20 mouse cellular contexts compared by ENCODE assay signal in genomic region chr11:67537353-67537752, GRCm38 (mm10).
A peak's percentile ranks its signal among the peaks of the same experiment; 100 is the strongest.
DNase-seq lines count a peak whose midpoint lies in the region; ATAC-seq and TF ChIP-seq lines count a peak whose summit lies in the region.
"Had no signal": no experiment of that assay in that cellular context is flagged by ENCODE, and none has a peak within 500 bp of the region (broad histone marks: within the 10 kb centered on the region; RNA-seq: fewer than 3 reads in every experiment).

No protein-coding gene starts in this region.

- no peak for TF ChIP-seq EP300 in liver, postnatal 0 days (IDR thresholded peaks at IDR 0.05; ENCODE audit: low read depth)

- no peak for ATAC-seq in liver, postnatal 0 days
- no peak for ATAC-seq in liver, embryonic 11.5 days (replicated peaks; ENCODE audit: low FRiP score)
- ATAC-seq in forebrain, embryonic 14.5 days: no peak
- ATAC-seq: hindbrain, embryonic 16.5 days had no signal

- 53% methylated on average over 4 of the region's 4 CpGs for WGBS in liver, postnatal 0 days (ENCODE audit: insufficient replicate concordance)
- WGBS in liver, embryonic 11.5 days: 62% methylated on average over 4 of the region's 4 CpGs
- WGBS in macrophage (ENCODE audit: missing documents): 38% methylated on average over 4 of the region's 4 CpGs
- WGBS in forebrain, embryonic 14.5 days: 91% methylated on average over 4 of the region's 4 CpGs

- no peak overlapping the region for H3K4me2 ChIP-seq in liver, postnatal 0 days (ENCODE audit: low read depth, low read length)
- H3K4me2 ChIP-seq in liver, embryonic 11.5 days: no peak overlapping the region
- H3K4me2 ChIP-seq in forebrain, embryonic 14.5 days (ENCODE audit: low read length): no peak overlapping the region
- H3K4me2 ChIP-seq: limb, embryonic 15.5 days; lung, embryonic 14.5 days; midbrain, embryonic 12.5 days; neural tube, embryonic 12.5 days had no signal

- no peaks in the 10 kb centered on the region for H3K79me2 ChIP-seq in macrophage (ENCODE audit: inconsistent target)

- H3K4me1 ChIP-seq in liver, postnatal 0 days (ENCODE audit: insufficient read depth): peaks cover 4% of the 10 kb centered on the region; the same call in 1 of the 2 replicates
- H3K4me1 ChIP-seq in liver, embryonic 11.5 days (replicated peaks; ENCODE audit: control insufficient read depth, insufficient read depth, low read length): no peaks in the 10 kb centered on the region
- H3K4me1 ChIP-seq in forebrain, embryonic 14.5 days (ENCODE audit: control insufficient read depth, insufficient read depth, low read length): no peaks in the 10 kb centered on the region
- H3K4me1 ChIP-seq: midbrain, embryonic 12.5 days; neural tube, embryonic 12.5 days had no signal

- no peak overlapping the region for H3K27ac ChIP-seq in liver, postnatal 0 days (ENCODE audit: low read depth)
- H3K27ac ChIP-seq in liver, embryonic 11.5 days (ENCODE audit: low read depth, low read length): no peak overlapping the region
- peak overlapping the region; percentile 44 for H3K27ac ChIP-seq in macrophage
- H3K27ac ChIP-seq in forebrain, embryonic 14.5 days (ENCODE audit: low read depth, low read length): no peak overlapping the region
- H3K27ac ChIP-seq: midbrain, embryonic 12.5 days; neural tube, embryonic 12.5 days had no signal

- H3K4me3 ChIP-seq in liver, postnatal 0 days (ENCODE audit: low read depth, low read length): no peak overlapping the region
- no peak overlapping the region for H3K4me3 ChIP-seq in liver, embryonic 11.5 days (ENCODE audit: low read depth, low read length)
- H3K4me3 ChIP-seq in macrophage (ENCODE audit: inconsistent target): no peak overlapping the region
- no peak overlapping the region for H3K4me3 ChIP-seq in forebrain, embryonic 14.5 days (ENCODE audit: low read depth, low read length)
- H3K4me3 ChIP-seq: limb, embryonic 15.5 days; midbrain, embryonic 12.5 days; neural tube, embryonic 12.5 days had no signal

- DNase-seq in liver, postnatal 0 days: no peak
- no peak for DNase-seq in liver, embryonic 11.5 days (ENCODE audit: low spot score)
- peak; percentile 81 for DNase-seq in MEL-GATA-1-ER (ENCODE audit: extremely low read depth, low read depth)
- DNase-seq in embryo, embryonic 9.5 days (ENCODE audit: extremely low spot score): no peak
- no peak for DNase-seq in forebrain, embryonic 14.5 days (ENCODE audit: low spot score)
- DNase-seq in left cerebral cortex, adult 8-10 months (ENCODE audit: low spot score in 2 of 2): no peak
- DNase-seq: cerebellum, adult 9-10 months; heart, adult 11 months; heart, postnatal 36 days; kidney, adult 11 months; layer of hippocampus, postnatal 36 days; lung, embryonic 14.5 days; lung, postnatal 4 days; right cerebral cortex, adult 18-20 months; thymus, adult 2 months had no signal

- H3K9ac ChIP-seq in liver, postnatal 0 days (replicated peaks): no peak overlapping the region
- no peak overlapping the region for H3K9ac ChIP-seq in liver, embryonic 11.5 days (ENCODE audit: low read depth, low read length)
- no peak overlapping the region for H3K9ac ChIP-seq in forebrain, embryonic 14.5 days (ENCODE audit: low read length)
- H3K9ac ChIP-seq: limb, embryonic 15.5 days; lung, embryonic 14.5 days; midbrain, embryonic 12.5 days; neural tube, embryonic 12.5 days had no signal

- peak; percentile 64 for TF ChIP-seq CTCF in liver, postnatal 0 days (IDR thresholded peaks at IDR 0.05; ENCODE audit: low read depth)

- H3K27me3 ChIP-seq in liver, postnatal 0 days (ENCODE audit: insufficient read depth, low read length): no peaks in the 10 kb centered on the region
- no peaks in the 10 kb centered on the region for H3K27me3 ChIP-seq in liver, embryonic 11.5 days (replicated peaks; ENCODE audit: control insufficient read depth, insufficient read depth, low read length)
- no peaks in the 10 kb centered on the region for H3K27me3 ChIP-seq in forebrain, embryonic 14.5 days (replicated peaks; ENCODE audit: control insufficient read depth, insufficient read depth, low read length)
- H3K27me3 ChIP-seq: limb, embryonic 15.5 days; midbrain, embryonic 12.5 days; neural tube, embryonic 12.5 days had no signal

- H3K9me3 ChIP-seq in liver, postnatal 0 days (ENCODE audit: low read length): no peaks in the 10 kb centered on the region
- H3K9me3 ChIP-seq in liver, embryonic 11.5 days (ENCODE audit: control insufficient read depth, low read length): no peaks in the 10 kb centered on the region
- no peaks in the 10 kb centered on the region for H3K9me3 ChIP-seq in forebrain, embryonic 14.5 days (replicated peaks; ENCODE audit: control insufficient read depth, low read length)
- H3K9me3 ChIP-seq: limb, embryonic 15.5 days; midbrain, embryonic 12.5 days; neural tube, embryonic 12.5 days had no signal

- no peaks in the 10 kb centered on the region for H3K36me3 ChIP-seq in liver, postnatal 0 days (replicated peaks; ENCODE audit: insufficient read depth, low read length)
- no peaks in the 10 kb centered on the region for H3K36me3 ChIP-seq in liver, embryonic 11.5 days (ENCODE audit: control insufficient read depth, insufficient read depth, low read length)
- H3K36me3 ChIP-seq in macrophage (ENCODE audit: inconsistent target): no peaks in the 10 kb centered on the region
- no peaks in the 10 kb centered on the region for H3K36me3 ChIP-seq in forebrain, embryonic 14.5 days (ENCODE audit: control insufficient read depth, insufficient read depth, low read length)
- H3K36me3 ChIP-seq: limb, embryonic 15.5 days; midbrain, embryonic 12.5 days; neural tube, embryonic 12.5 days had no signal
